Mouse (Mus musculus): ENCODE data around the gene Atp8a1. TPM values are rescaled to one million over a fixed set of nuclear protein-coding genes. Genes with fewer than 3 reads are reported as not detected.

Gene Atp8a1
- polyA plus RNA-seq, 1 experiment from 2014 or later: 9.1 TPM

DNA sequence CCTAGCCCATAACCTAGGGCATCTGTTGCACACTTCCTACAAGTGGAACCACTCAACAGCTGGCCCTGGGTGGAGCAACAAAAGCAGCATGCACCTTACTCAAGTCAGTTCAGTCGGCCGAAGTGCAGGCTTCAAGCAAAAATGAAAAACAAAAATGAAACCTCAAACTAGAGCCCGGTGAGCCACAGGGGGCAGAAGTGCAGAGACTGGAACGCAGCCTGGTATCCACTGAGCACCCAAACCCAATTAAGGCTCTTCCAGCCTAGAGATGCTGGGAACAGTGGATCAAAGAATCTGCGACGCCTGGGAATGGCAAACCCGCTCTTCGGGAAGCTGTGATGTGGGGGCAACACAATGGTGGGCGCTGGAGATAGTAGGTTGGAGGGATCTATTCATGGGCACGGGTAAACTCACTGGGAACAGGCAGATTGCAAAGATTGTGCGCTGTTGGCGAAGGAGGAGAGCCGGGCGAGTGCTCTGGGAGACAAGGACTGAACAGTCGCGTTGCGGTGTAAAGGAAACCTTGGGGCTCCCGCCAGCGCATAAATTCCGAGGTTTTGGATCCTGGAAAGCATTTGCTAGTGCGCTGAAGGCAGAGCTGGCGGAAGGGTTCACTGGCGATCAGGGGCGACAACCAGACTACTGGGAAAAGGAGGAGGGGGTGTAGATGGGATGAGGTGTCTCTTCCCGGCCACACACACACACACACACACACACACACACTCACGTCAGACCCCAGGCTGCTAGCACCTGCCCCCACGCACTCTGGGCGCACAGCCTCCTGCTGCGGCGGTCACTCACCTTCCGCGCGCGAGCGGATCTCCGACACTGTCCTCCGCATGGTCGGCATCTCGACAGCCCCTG is 641 bp downstream of the Atp8a1 start:
- no peak; the same call in 1 of the 2 replicates for ATAC-seq

DNA sequence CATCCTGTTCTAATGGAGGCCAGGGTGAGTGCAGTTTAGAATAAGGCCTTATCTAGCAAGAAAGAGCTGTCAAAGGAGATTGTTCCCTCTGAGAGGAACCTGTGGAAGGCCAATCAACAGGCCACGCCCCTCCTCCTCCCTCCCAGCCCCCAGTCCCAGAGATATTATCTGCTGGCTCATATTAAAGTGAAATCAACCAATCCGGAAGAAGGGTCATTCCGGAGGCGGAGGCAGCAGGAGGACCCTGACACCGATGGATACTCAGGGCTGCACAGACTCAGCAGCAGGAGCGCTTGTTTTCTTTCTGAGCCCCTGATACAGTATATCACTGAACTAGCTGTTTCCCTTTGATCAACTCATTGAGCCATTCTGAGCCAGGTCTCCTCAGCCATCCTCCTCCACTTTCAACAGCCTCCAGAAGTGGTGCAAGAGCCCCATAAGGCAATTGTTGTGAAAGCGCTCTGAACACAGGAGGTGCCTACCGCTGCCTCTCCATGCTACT is 2.0 kb downstream of the Atp8a1 start:
- no peak for TF ChIP-seq CTCF (IDR thresholded peaks at IDR 0.05; ENCODE audit: low read depth)
- WGBS: 14% methylated on average over 8 of the region's 8 CpGs
- H3K27ac ChIP-seq (ENCODE audit: low read depth, low read length): no peak overlapping the region
- ATAC-seq: no peak
- no peaks in the 10 kb centered on the region for H3K9me3 ChIP-seq (ENCODE audit: control insufficient read depth)
- no peaks in the 10 kb centered on the region for H3K36me3 ChIP-seq (ENCODE audit: control insufficient read depth, insufficient read depth)
- no peaks in the 10 kb centered on the region for H3K27me3 ChIP-seq (replicated peaks; ENCODE audit: control insufficient read depth, insufficient read depth, low read length)
- no peak overlapping the region for H3K9ac ChIP-seq (ENCODE audit: low read depth, low read length)
- H3K4me1 ChIP-seq (replicated peaks; ENCODE audit: control insufficient read depth, insufficient read depth, low read length): peaks cover 9% of the 10 kb centered on the region; the same call in 1 of the 2 replicates
- peak overlapping the region; percentile 93 for H3K4me2 ChIP-seq (replicated peaks; ENCODE audit: low read depth)
- peak overlapping the region; percentile 26 for H3K4me3 ChIP-seq (ENCODE audit: low read depth, low read length)

More for the DNA sequence above, 641 bp downstream of the Atp8a1 start:
- Histone ChIP-seq H3K27ac (ENCODE audit: low read depth, low read length) (peak overlapping the region; percentile 91), H3K4me3 (ENCODE audit: low read depth, low read length) (peak overlapping the region; percentile 94), H3K9me3 (ENCODE audit: control insufficient read depth) (no peaks in the 10 kb centered on the region), H3K27me3 (replicated peaks; ENCODE audit: control insufficient read depth, insufficient read depth, low read length) (no peaks in the 10 kb centered on the region), H3K36me3 (ENCODE audit: control insufficient read depth, insufficient read depth) (no peaks in the 10 kb centered on the region), H3K9ac (ENCODE audit: low read depth, low read length) (peak overlapping the region; percentile 71), H3K4me2 (replicated peaks; ENCODE audit: low read depth) (peak overlapping the region; percentile 93), H3K4me1 (replicated peaks; ENCODE audit: control insufficient read depth, insufficient read depth, low read length) (peaks cover 9% of the 10 kb centered on the region; the same call in 1 of the 2 replicates)
- under 1% methylated on average over 39 of the region's 39 CpGs for WGBS
- TF ChIP-seq CTCF (IDR thresholded peaks at IDR 0.05; ENCODE audit: low read depth): peak; percentile 49; the same call in 1 of the 2 replicates

GRCm38 (mm10) chr5:67844070-67844469 is 3.2 kb downstream of the Atp8a1 start:
- WGBS: 47% methylated on average over 4 of the region's 4 CpGs
- Histone ChIP-seq H3K4me2 (replicated peaks; ENCODE audit: low read depth) (peak overlapping the region; percentile 93; the same call in 1 of the 2 replicates), H3K4me3 (ENCODE audit: low read depth, low read length) (no peak overlapping the region), H3K27me3 (replicated peaks; ENCODE audit: control insufficient read depth, insufficient read depth, low read length) (no peaks in the 10 kb centered on the region), H3K36me3 (ENCODE audit: control insufficient read depth, insufficient read depth) (no peaks in the 10 kb centered on the region), H3K9ac (ENCODE audit: low read depth, low read length) (no peak overlapping the region), H3K4me1 (replicated peaks; ENCODE audit: control insufficient read depth, insufficient read depth, low read length) (peaks cover 9% of the 10 kb centered on the region; the same call in 1 of the 2 replicates), H3K27ac (ENCODE audit: low read depth, low read length) (no peak overlapping the region), H3K9me3 (ENCODE audit: control insufficient read depth) (no peaks in the 10 kb centered on the region)
- ATAC-seq: no peak
- TF ChIP-seq CTCF (IDR thresholded peaks at IDR 0.05; ENCODE audit: low read depth): no peak

GRCm38 (mm10) chr5:67842306-67842705 is 4.9 kb downstream of the Atp8a1 start:
- H3K9me3 ChIP-seq (ENCODE audit: control insufficient read depth): no peaks in the 10 kb centered on the region
- peak; percentile 73 for TF ChIP-seq CTCF (IDR thresholded peaks at IDR 0.05; ENCODE audit: low read depth)
- 19% methylated on average over 6 of the region's 6 CpGs for WGBS
- no peaks in the 10 kb centered on the region for H3K36me3 ChIP-seq (ENCODE audit: control insufficient read depth, insufficient read depth)
- peak; percentile 57 for ATAC-seq
- 0 out of 2 replicates have a peak overlapping the region, but pooled peaks have one; percentile 15 for H3K27ac ChIP-seq (ENCODE audit: low read depth, low read length)
- H3K4me1 ChIP-seq (replicated peaks; ENCODE audit: control insufficient read depth, insufficient read depth, low read length): peaks cover 7% of the 10 kb centered on the region; the same call in 1 of the 2 replicates
- H3K4me2 ChIP-seq (replicated peaks; ENCODE audit: low read depth): no peak overlapping the region
- H3K4me3 ChIP-seq (ENCODE audit: low read depth, low read length): no peak overlapping the region
- H3K27me3 ChIP-seq (replicated peaks; ENCODE audit: control insufficient read depth, insufficient read depth, low read length): no peaks in the 10 kb centered on the region
- no peak overlapping the region for H3K9ac ChIP-seq (ENCODE audit: low read depth, low read length)

DNA sequence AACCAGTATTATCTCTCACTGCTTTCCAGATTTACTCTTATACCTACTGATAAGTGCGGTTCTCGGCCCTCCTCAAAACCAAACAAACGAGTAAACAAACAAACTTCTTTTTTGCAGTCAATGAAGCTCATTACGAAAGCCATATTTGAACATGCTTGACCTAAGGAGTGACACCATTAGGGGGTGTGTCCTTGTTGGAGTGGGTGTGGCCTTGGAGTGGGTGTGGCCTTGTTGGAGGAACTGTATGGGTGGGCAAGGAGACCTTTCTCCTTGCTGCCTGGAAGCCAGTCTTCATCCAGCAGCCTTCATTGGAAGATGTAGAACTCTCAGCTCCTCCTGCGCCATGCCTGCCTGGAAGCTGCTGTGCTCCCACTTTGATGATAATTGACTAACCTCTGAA is 13.4 kb downstream of the Atp8a1 start:
- no peak overlapping the region for H3K27ac ChIP-seq (ENCODE audit: low read depth, low read length)
- no peaks in the 10 kb centered on the region for H3K36me3 ChIP-seq (ENCODE audit: control insufficient read depth, insufficient read depth)
- no peak for TF ChIP-seq CTCF (IDR thresholded peaks at IDR 0.05; ENCODE audit: low read depth)
- ATAC-seq: no peak
- no peak overlapping the region for H3K9ac ChIP-seq (ENCODE audit: low read depth, low read length)
- H3K9me3 ChIP-seq (ENCODE audit: control insufficient read depth): no peaks in the 10 kb centered on the region
- H3K4me2 ChIP-seq (replicated peaks; ENCODE audit: low read depth): no peak overlapping the region
- H3K27me3 ChIP-seq (replicated peaks; ENCODE audit: control insufficient read depth, insufficient read depth, low read length): no peaks in the 10 kb centered on the region
- H3K4me3 ChIP-seq (ENCODE audit: low read depth, low read length): no peak overlapping the region
- WGBS: 86% methylated on average over 5 of the region's 5 CpGs
- H3K4me1 ChIP-seq (replicated peaks; ENCODE audit: control insufficient read depth, insufficient read depth, low read length): no peaks in the 10 kb centered on the region

DNA sequence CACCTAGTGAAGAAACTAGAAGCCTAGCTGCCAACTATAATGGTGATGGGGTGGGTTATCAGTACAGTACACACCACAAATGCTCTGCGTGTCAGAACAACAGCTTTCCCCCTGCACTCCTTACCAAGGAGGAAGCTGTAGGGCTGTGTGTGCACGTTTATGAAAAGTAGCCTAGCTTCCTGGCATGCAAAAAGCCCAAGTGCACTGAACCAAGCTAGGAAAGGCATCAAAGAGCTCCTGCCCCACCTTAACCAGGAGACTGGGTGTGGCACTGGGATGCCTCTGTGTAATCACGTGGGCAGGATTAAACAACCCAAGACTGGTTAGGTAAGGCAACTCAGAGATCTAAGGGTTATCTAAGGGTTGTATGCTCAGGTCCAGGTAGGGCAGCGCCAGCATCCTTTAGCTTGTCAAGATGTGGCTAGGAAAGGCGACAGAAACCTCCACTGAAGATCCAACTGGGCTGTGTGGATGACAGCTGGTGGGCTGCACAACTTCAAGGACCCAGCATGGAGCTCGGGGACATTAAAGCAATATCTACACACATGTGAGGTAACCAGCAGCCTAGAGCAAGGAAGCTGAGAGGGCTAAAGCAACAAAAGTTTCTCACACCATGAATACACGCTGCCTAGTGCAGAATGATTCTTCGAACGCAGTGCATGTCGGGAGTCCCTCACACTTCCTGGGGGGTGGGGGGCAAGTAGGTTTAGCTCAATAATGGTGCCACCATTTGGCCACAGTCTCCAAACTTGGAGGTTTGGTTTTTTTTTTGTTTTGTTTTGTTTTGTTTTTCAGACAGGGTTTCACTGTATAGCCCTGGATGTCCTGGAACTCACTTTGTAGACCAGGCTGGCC is 15.7 kb downstream of the Atp8a1 start:
- ATAC-seq: peak; percentile 64
- no peak overlapping the region for H3K4me3 ChIP-seq (ENCODE audit: low read depth, low read length)

More for the DNA sequence above, 15.7 kb downstream of the Atp8a1 start:
- no peaks in the 10 kb centered on the region for H3K4me1 ChIP-seq (replicated peaks; ENCODE audit: control insufficient read depth, insufficient read depth, low read length)
- no peak overlapping the region for H3K9ac ChIP-seq (ENCODE audit: low read depth, low read length)
- no peak overlapping the region for H3K27ac ChIP-seq (ENCODE audit: low read depth, low read length)
- H3K9me3 ChIP-seq (ENCODE audit: control insufficient read depth): no peaks in the 10 kb centered on the region
- TF ChIP-seq CTCF (IDR thresholded peaks at IDR 0.05; ENCODE audit: low read depth): no peak
- no peaks in the 10 kb centered on the region for H3K36me3 ChIP-seq (ENCODE audit: control insufficient read depth, insufficient read depth)
- WGBS: 63% methylated on average over 10 of the region's 10 CpGs
- H3K27me3 ChIP-seq (replicated peaks; ENCODE audit: control insufficient read depth, insufficient read depth, low read length): no peaks in the 10 kb centered on the region
- no peak overlapping the region for H3K4me2 ChIP-seq (replicated peaks; ENCODE audit: low read depth)
